Mouse (Mus musculus) ES-E14 (cell line): Measurements from ENCODE around the gene Pif1.

ENCODE experiments used
- CHD2 ChIP-seq: IDR thresholded peaks from 2 replicates; pipeline ENCODE4 v1.6.1; 2014; ENCODE audit warnings: mild to moderate bottlenecking, low read depth, low read length, inconsistent platforms
- ZC3H11A ChIP-seq: IDR thresholded peaks from 2 replicates; pipeline ENCODE4 v1.6.1; 2012; ENCODE audit warnings: low read depth, mild to moderate bottlenecking, inconsistent platforms, low read length, borderline replicate concordance

DNA sequence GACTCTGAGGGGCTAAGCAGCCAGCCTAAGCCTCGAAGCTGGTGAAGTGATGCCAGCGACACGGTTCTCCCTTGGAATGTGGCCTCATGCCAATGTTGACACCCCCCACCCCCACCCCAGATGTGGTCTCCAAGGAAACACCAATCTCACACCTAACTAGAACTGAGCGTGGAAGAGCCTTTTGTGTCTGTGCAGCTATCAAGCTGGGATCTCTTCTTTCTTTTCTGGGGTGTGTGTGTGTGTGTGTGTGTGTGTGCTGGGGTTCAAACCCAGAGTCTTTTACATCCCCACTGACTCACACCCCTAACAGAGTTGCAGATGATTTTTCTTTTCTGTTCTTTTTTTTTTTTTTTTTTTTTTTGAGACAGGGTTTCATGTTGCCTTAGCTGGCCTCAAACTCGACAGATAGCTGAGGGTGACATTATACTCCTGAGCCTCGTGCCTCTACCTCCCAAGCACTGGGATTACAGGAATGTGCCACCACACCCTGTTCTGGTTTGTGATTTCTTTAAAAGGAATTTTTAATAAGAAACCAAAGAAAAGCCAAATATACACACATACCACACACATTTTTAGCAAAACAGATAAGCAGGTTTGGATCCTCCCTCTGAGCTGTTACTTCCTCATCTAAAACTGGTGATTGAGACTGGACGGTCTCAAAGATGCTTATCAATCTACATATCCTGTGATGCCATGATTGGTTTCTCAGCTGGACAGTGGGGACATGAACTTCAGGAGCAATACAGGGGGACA, 36.7 kb upstream of the Pif1 start:
- no peak for TF ChIP-seq CHD2
- TF ChIP-seq ZC3H11A, result no peak
